Mouse (Mus musculus) lung, adult 2 months (tissue): ENCODE results near the gene Taf1. TPM values are rescaled to one million over a fixed set of nuclear protein-coding genes. Genes with fewer than 3 reads are reported as not detected.
A peak's percentile ranks its signal among the peaks of the same experiment; 100 is the strongest.

Source experiments
- DNase-seq: peaks from one replicate; pipeline ENCODE4 v3.0.0; 2022
- H3K4me1 ChIP-seq: fragments of 200-500 bp; 2 replicates; pipeline ENCODE4 v1.6.1; 2011; ENCODE audit warnings: low read length; ENCODE audit not compliant: control insufficient read depth, insufficient read depth
- H3K4me3 ChIP-seq: fragments of 200-500 bp; replicated peaks from 2 replicates; pipeline ENCODE3; 2011; ENCODE audit warnings: low read depth, mild to moderate bottlenecking, control low read depth, low read length; ENCODE audit errors: extremely low read depth
- CTCF ChIP-seq: fragments of 200-500 bp; IDR thresholded peaks from 2 replicates; pipeline ENCODE4 v1.5.1; 2011; ENCODE audit warnings: mild to moderate bottlenecking, low read length, control low read depth; ENCODE audit not compliant: insufficient read depth
- POLR2A ChIP-seq: fragments of 200-500 bp; IDR thresholded peaks from 2 replicates; pipeline ENCODE4 v1.6.1; 2011; ENCODE audit warnings: low read depth, mild to moderate bottlenecking, control low read depth, low read length, borderline replicate concordance; ENCODE audit errors: extremely low read depth
- WGBS: fragments of 180-500 bp; shearing (Covaris S2); methylation state at CpG from one replicate; pipeline ENCODE4 v1.1.7; 2018; 5-methylcytosine and 5-hydroxymethylcytosine counted together
- polyA plus RNA-seq: library from polyadenylated mRNA; depleted of rRNA; stranded (reverse); fragments of >200 nt; gene quantifications from 2 replicates; pipeline ENCODE4 v1.2.3, GENCODE M21; 2012

Gene Taf1
- polyA plus RNA-seq, 1 experiment, result 7.3 TPM

DNA sequence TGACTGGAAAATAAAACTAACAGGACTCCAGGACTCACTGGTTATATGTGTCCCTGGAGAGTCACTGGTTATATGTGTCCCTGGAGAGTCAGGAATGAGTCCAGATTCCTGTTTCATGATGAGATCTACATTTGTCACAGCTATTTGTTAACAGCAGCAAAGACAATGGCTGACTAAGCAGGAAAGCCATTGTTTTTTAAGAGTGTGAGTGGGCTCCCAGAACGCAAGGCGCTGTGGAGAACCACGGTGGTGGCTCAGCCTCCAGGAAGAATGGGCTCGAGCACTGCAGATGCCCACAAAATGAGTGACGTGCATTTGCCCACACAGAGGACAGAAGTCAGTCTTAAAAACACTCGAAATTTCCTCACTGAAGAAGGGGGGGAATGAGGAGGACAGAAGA lies 87.8 kb downstream of the Taf1 start:
- 40% methylated on average over 6 of the region's 6 CpGs for WGBS
- DNase-seq, result no peak
- no peaks in the 10 kb centered on the region for H3K4me1 ChIP-seq
- H3K4me3 ChIP-seq, result no peak overlapping the region
- TF ChIP-seq CTCF, result no peak
- TF ChIP-seq POLR2A, result no peak

- TF ChIP-seq POLR2A (no peak), CTCF (no peak)
- WGBS, result 40% methylated on average over 3 of the region's 3 CpGs
- Histone ChIP-seq H3K4me3 (no peak overlapping the region), H3K4me1 (no peaks in the 10 kb centered on the region)
- DNase-seq, result no peak
Measured at GRCm38 (mm10) chrX:101622539-101622938, 90.0 kb downstream of the Taf1 start.

DNA sequence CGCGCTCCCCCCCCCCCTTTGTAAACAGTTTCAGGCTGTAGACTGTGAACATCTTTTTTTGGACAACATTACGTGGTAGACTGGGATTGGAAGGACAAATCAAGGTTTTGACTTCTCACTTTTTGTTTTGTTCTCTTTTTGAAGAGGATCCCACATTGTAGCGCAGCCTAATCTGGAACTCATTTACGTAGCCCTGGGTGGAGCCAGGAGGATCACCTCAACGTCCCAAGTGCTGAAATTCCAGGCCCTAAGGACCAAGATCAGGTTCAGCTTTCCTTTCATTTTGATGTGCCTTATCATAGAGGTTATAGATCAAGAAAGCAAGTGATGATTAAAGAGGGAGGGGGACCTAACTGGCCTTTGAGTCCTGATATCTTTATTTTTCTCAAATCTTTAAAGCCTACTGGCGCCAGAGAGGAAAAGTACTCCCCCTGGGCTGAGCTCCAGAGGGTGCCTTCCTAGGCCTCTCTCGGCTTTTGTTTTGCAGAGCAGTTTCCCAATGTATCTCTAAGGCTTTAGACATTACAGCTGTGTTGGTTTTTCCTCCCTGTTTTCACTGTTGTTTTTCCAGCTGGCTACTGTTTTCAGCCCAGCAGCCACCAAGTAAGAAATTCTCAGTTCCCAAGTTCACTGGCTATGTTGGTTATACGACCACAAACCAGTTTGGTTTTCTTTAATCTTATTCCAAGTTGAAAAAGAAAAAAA lies 104.4 kb downstream of the Taf1 start:
- Histone ChIP-seq H3K4me1 (no peaks in the 10 kb centered on the region), H3K4me3 (no peak overlapping the region)
- DNase-seq, result no peak
- TF ChIP-seq POLR2A (no peak), CTCF (no peak)
- WGBS, result 39% methylated on average over 9 of the region's 9 CpGs

- H3K4me3 ChIP-seq, result peak overlapping the region; percentile 46
- H3K4me1 ChIP-seq, result 0 out of 2 replicates have a peak, but pooled peaks cover 2% of the 10 kb centered on the region
- TF ChIP-seq CTCF, result no peak
- no peak for TF ChIP-seq POLR2A
- no peak for DNase-seq
- WGBS, result 26% methylated on average over 3 of the region's 3 CpGs
Measured at GRCm38 (mm10) chrX:101638856-101639255, 106.3 kb downstream of the Taf1 start.

GRCm38 (mm10) chrX:101639306-101639705 lies 106.8 kb downstream of the Taf1 start:
- Histone ChIP-seq H3K4me1 (0 out of 2 replicates have a peak, but pooled peaks cover 2% of the 10 kb centered on the region), H3K4me3 (peak overlapping the region; percentile 46)
- DNase-seq, result no peak
- 25% methylated on average over 13 of the region's 13 CpGs for WGBS
- TF ChIP-seq CTCF (no peak), POLR2A (no peak)

DNA sequence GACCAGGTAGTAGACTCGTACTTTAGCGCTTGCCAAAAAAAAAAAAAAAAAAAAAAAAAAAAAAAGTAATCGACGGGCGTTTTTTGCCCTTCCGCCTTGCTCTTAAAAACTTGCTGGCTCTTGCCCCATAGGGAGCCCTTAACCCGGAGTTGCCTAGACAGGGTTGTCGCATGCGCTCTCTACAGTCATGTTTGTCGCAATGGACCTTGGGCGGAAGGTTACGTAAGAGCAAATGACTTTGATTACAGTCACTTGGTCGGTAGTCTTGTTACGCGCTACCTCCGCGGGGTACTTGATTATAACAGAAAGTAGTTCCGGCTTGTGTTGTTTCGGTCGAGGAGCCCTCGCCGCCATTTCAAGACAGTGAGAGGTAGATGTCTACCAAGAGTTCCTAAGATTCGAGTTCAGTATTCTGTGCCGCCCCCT lies 107.2 kb downstream of the Taf1 start, which contains the start of gene Ogt:
TSS of gene Ogt (plus strand) at position 320 of the 426 bp plus-strand sequence.
- Histone ChIP-seq H3K4me1 (0 out of 2 replicates have a peak, but pooled peaks cover 2% of the 10 kb centered on the region), H3K4me3 (peak within 1 kb of the TSS; percentile 91)
- TF ChIP-seq POLR2A (peak; percentile 58; the same call in 1 of the 2 replicates), CTCF (no peak)
- peak; percentile 85 for DNase-seq
- WGBS, result 18% methylated on average over 24 of the region's 24 CpGs

DNA sequence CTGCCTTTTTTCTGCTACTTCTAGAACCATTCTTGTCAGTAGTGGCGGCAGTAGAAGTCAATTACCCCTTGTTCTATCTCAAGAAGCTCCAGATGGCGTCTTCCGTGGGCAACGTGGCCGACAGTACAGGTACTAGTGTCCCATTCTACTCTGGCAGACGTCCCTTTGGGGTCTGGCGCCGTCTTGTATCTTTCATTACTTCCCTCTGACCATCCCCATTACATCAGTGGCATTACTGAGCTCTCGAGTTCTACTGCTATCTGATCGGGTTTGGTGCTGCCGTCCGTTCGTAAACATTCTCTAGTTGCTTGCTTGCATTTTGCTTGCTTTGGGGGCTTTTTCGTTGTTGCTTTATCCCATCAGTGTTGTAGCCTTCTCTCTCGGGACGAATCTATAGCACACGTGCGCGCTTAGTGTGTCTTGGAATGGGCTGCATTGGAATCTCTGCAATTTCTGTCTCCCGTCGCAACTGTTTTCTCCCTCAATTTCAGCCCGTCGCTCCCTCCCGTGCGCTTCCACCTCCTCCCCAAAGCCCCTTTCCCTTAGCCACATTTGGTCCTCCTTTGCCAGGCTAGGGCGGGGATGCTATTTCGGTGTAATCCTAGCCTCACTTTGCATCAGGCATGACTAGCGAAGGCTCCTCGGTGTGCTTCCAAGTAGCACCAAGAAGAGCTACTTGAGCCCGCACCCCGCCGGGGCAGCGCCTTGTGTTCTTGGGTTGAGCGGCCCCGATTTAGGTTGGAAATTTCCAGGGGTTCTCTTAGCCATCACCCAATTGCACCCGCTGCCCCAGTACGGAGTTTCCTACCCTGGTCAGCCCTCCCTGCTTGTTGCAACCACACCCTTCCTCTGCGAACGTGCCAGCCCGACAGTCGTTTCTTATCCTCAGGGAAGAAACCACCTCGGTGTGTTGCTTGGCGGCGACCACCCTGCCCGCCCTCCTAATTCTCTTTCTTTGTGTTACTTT lies 107.9 kb downstream of the Taf1 start:
- Histone ChIP-seq H3K4me1 (peaks cover 5% of the 10 kb centered on the region; the same call in 1 of the 2 replicates), H3K4me3 (peak overlapping the region; percentile 91)
- 23% methylated on average over 45 of the region's 45 CpGs for WGBS
- TF ChIP-seq CTCF (no peak), POLR2A (no peak)
- DNase-seq, result peak; percentile 45

- WGBS, result 26% methylated on average over 6 of the region's 6 CpGs
- peaks cover 5% of the 10 kb centered on the region; the same call in 1 of the 2 replicates for H3K4me1 ChIP-seq
Measured at GRCm38 (mm10) chrX:101641161-101641530, 108.6 kb downstream of the Taf1 start.

GRCm38 (mm10) chrX:101642091-101642490 lies 109.6 kb downstream of the Taf1 start:
- 29% methylated on average over 5 of the region's 5 CpGs for WGBS
- no peak for DNase-seq
- H3K4me3 ChIP-seq, result peak overlapping the region; percentile 34
- no peak for TF ChIP-seq CTCF
- no peak for TF ChIP-seq POLR2A
- H3K4me1 ChIP-seq, result peaks cover 5% of the 10 kb centered on the region; the same call in 1 of the 2 replicates

More at GRCm38 (mm10) chrX:101641161-101641530, 108.6 kb downstream of the Taf1 start:
- no peak for TF ChIP-seq POLR2A
- no peak for TF ChIP-seq CTCF
- DNase-seq, result no peak
- peak overlapping the region; percentile 91 for H3K4me3 ChIP-seq
